Mouse (Mus musculus): ENCODE measurements around the gene Klhl40.

Gene Klhl40

DNA sequence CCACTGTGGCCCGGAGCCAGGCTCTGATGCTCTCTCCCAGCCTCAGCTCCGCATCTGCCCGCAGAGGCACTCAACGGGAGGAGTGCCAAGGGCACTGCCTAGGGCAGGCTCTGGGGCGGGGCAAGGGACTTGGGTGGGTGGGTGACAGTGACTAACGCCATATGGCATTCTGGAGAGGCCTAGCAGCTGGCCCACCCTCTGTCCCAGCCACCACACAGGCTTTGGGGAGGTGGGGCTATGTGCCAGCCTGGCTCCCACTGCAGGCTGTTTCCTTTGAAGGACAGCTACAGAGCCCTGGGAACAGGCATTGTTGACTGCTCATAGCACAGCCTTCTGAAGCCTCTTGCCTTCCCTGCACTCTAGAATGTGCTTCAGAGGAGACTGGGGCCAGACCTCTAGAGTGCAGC lies 45.2 kb downstream of the Klhl40 start:
- in situ Hi-C loops (cut with MboI, MseI) = loop anchor here in 1 of 2 experiments (5.0 kb wide), 1 partner anchor 40 kb away; no protein-coding TSS in a partner anchor

DNA sequence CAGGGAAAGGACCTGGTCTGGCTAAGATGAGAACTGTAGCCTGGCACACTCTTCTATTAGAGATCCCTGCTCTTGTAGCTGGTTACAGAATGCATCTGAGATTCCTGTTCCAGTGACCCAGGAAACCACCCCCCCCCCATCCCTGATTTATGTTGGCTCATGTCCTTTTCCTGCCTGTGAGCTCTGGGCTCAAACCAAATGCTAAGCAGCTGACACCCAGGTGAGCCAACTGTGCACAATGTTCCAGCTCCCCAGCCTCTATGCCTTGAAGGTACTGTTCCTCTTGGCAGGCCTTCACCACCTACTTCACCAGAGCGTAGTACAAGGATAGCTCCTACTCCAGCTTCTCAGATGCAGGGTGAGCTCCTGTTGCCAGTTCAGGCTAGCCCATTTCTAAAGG lies 45.6 kb downstream of the Klhl40 start:
- in situ Hi-C loops (cut with MboI, MseI) = loop anchor here in 1 of 2 experiments (5.0 kb wide), 1 partner anchor 41 kb away; no protein-coding TSS in a partner anchor

DNA sequence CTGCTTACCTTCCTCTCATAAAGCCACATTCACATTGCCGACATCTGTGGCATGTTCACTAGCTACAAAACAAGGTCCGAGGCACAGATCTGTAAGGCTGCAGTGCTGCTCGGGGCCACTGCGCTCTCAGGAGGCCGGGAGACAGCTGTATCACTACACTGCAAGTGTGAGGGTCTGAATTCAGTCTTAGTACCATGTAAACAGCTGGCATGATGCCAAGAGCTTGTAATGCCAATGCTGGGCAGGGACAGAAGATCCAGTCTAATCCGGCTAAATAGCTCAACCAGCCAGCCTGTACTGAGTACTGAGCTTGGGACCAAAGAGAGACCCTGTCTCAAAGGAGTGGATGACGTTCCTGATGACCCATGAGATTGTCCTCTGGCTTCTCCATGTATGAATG lies 46.6 kb downstream of the Klhl40 start:
- in situ Hi-C loops (cut with MboI, MseI) = loop anchor here in 1 of 2 experiments (5.0 kb wide), 1 partner anchor 42 kb away; no protein-coding TSS in a partner anchor

DNA sequence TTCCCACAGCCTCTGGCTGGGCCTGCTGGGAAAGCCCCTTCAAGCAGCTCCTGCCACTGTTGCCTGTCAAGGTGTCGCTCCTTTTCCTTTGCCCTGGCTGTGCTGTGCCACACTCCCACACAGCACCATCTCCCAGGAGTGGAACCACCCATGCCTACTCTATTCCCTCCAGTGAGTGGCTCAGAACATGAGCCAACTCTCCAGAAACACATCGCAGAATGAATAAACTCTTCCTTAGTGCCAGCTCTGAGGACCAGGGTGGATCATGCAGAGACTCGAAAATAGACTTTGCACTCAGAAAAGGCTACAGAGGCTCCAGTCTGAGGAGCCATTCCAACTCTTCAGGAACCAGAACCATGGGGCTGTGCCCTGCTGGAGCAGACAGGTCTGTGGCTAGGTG lies 48.9 kb downstream of the Klhl40 start:
- in situ Hi-C loops (cut with MboI, MseI) = no loop called here

DNA sequence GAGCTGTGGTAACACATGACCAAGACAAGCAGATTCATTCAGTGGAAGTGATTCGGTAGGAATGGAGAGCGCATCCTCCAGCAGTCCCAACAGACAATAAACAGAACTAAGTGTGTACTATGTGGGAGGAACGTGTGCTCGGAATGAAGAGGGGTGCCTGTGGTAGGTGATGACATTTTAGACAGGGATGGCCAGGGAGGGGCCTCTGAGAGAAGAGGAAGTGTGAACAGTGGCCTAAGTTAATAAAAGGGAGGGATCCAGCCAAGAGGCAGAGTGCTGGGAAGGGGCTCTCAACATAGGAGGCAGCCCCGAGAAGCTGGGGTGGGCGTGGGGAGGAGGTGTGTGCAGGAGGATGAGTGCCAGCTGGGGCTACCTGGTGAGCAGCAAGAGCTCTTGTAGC lies 50.9 kb downstream of the Klhl40 start:
- in situ Hi-C loops (cut with MboI, MseI) = no loop called here

DNA sequence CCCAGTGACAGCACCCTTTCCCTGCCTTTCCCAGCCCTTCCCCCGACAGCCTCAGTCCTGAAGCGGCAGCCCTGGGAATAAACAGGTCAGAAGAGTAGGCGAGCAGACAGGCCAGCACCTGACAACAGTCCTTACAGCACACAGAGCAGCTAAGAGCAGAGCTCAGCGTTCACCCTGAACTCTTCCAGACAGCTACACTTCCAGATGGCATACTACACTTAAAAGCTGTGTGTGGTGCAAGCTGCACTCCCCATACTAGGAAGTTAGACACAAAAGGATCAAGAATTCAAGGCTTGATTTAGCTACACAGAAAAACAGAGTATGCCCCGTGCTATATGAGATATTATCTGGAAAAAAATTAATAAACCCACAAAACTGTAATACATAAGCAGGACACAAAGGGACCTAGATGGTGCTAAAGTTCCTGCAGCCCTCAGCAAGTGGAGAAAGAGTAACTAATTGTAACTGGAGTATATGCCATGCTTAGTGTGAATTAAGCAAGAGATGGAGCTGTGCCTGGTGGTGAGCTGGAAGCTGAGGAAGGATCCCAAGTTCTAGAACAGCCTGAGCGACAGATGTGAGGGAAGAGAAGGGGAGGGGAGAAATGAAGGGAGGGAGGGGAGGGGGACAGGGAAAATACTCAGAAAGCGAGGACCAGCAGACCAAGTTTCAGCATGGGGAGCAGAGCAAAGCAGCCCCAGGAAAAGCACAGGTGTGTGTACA lies 52.0 kb downstream of the Klhl40 start:
- in situ Hi-C loops (cut with MboI, MseI) = no loop called here

DNA sequence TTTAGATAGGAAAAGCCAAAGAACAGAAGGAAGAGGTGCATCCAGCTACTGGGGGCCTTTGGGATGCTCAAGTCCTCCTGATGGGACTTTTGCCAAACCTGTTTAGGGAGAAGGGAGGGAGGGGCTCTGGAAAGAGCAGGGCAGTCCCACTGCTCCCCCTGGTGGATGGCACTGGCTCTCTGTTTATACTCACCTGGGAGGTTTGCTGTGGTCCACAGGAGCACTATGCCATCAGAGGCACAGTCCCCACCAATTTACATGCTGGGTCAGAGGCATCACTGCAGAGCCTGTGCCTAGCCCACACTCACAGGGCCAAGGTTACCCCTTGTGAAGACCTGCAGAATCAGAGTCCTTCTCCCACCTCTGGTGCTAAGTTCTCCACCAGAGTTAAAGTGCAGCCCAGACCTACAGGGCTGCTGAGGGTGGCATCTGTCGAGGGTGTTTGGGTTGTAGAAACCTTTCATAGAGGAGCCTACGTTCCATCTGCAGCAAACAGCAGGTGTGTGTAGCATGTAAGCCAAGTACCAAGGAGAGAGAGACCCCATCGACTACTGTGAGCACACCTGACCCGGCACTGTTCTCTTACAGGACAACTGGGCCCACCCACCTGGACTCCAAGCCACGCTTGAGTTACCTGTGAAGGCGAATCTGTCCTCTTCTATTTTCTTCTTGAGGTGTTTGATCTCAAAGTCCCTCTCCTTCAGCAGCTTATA lies 53.0 kb downstream of the Klhl40 start:
- in situ Hi-C loops (cut with MboI, MseI) = loop anchor here in 1 of 2 experiments (5.0 kb wide), 1 partner anchor 142 kb away; no protein-coding TSS in a partner anchor

DNA sequence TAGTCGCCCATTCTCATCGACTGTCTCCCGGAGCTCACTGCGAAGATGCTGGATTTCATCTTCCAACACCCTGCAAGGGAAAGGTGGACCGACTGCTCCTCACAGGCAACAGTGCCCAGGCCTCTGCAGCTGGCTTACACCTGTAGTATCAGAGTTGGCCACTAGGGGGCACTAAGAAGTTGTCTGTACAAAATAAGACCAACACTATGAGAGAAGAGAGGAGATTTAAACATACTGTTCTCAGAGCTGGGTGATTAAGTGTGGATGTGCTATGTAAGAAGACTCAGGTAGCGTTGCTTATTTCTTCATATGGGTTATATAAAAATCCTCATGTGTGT lies 53.5 kb downstream of the Klhl40 start:
- in situ Hi-C loops (cut with MboI, MseI) = loop anchor here in 1 of 2 experiments (5.0 kb wide), 1 partner anchor 141 kb away; no protein-coding TSS in a partner anchor
